Mouse (Mus musculus) thymus, adult 2 months (tissue): ENCODE measurements at regions not wholly inside any gene's neighbourhood (a gene's known extent, or its start where the extent isn't known, plus 50 kb on each side); places are given as distances from the start of the nearest gene placed in this dataset.
A peak's percentile ranks its signal among the peaks of the same experiment; 100 is the strongest.

Experiments
- DNase-seq: peaks from one replicate; pipeline ENCODE4 v3.0.0; 2021
- H3K27ac ChIP-seq: fragments of 200-500 bp; 2 replicates; pipeline ENCODE4 v1.5.1; 2012; ENCODE audit warnings: low read length, control low read depth; ENCODE audit not compliant: control insufficient read depth, insufficient read depth
- H3K27me3 ChIP-seq: fragments of 200-500 bp; 2 replicates; pipeline ENCODE4 v1.6.1; 2012; ENCODE audit warnings: mild to moderate bottlenecking, low read length, moderate library complexity, mixed read lengths; ENCODE audit not compliant: control insufficient read depth, insufficient read depth
- H3K36me3 ChIP-seq: fragments of 200-500 bp; 2 replicates; pipeline ENCODE4 v1.6.1; 2012; ENCODE audit warnings: mild to moderate bottlenecking, low read length, moderate library complexity; ENCODE audit not compliant: control insufficient read depth, insufficient read depth
- H3K4me1 ChIP-seq: fragments of 200-500 bp; replicated peaks from 2 replicates; pipeline ENCODE4 v1.6.1; 2012; ENCODE audit warnings: low read length; ENCODE audit not compliant: control insufficient read depth, insufficient read depth
- H3K4me3 ChIP-seq: fragments of 200-500 bp; 2 replicates; pipeline ENCODE4 v1.5.1; 2012; ENCODE audit warnings: mild to moderate bottlenecking, low read length, control low read depth, moderate library complexity; ENCODE audit not compliant: control insufficient read depth, insufficient read depth
- CTCF ChIP-seq: fragments of 200-500 bp; IDR thresholded peaks from 2 replicates; pipeline ENCODE4 v1.5.1; 2012; ENCODE audit warnings: mild to moderate bottlenecking, control low read depth, low read length, moderate library complexity, borderline replicate concordance; ENCODE audit not compliant: control insufficient read depth, poor library complexity, insufficient read depth; ENCODE audit errors: extremely low read depth
- POLR2A ChIP-seq: fragments of 200-500 bp; IDR thresholded peaks from 2 replicates; pipeline ENCODE4 v1.6.1; 2012; ENCODE audit warnings: mild to moderate bottlenecking, low read length, control low read depth, moderate library complexity; ENCODE audit not compliant: control insufficient read depth, poor library complexity, insufficient read depth; ENCODE audit errors: extremely low read depth
- WGBS: fragments of 180-500 bp; shearing (Covaris S2); methylation state at CpG from one replicate; pipeline ENCODE4 v1.1.7; 2018; 5-methylcytosine and 5-hydroxymethylcytosine counted together

DNA sequence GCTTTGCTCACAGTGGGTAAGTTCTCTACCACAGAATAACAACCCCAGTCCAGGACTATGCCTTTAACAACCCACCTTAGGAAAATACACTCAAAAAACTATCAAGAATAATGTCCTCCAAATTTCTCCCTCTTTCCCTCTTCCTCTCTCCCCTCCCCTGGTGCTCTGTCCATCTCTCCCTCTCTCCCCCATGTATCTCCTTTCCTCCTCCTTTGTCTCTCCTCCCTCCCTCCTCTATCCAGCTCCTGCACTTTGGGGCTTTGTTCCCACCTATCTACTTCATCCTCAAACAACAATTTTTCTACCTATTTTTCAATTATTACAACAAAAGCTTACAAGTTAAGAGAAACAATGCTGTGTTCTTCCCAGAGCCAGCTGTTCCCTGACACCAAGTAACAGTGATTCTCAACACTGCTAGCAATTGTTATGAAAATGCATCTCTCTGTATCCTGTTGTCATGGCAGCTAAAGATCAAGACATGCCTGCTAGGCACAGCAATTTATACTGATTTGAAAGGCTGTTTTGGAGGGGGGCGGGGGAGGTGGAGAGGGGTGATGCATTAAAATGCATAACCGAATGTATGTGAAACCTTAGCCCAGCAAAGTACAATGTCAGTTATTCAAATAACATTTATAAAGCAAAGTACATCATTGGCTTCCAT, 76.8 kb downstream of the Gm19935 start:
- WGBS = 86% methylated on average over 2 of the region's 2 CpGs
- DNase-seq = no peak
- TF ChIP-seq CTCF (no peak), POLR2A (no peak)
- Histone ChIP-seq H3K27ac (no peak overlapping the region), H3K27me3 (no peaks in the 10 kb centered on the region), H3K4me1 (no peaks in the 10 kb centered on the region), H3K4me3 (no peak overlapping the region), H3K36me3 (no peaks in the 10 kb centered on the region)

DNA sequence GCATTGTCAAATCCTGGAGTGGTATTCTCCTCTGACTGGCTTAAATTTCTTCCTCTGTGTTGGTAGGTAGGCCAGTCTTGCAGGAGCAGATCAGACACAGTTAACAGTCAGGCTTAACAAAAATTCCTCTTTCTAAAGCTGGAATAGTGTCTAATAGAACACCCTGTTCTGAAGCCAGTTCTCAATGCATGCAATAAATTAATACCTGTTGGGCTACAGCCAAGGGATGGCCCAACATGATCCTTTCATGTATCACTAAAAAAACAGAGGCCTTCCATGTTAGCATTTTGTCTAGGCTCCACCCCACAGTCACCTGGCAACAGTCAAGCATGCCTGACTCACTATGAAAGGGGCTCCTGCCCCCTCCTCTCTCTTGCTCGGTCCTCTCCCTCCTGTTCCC, 89.2 kb downstream of the Gm19935 start:
- H3K4me3 ChIP-seq = no peak overlapping the region
- H3K4me1 ChIP-seq = no peaks in the 10 kb centered on the region
- no peaks in the 10 kb centered on the region for H3K36me3 ChIP-seq
- WGBS = 61% methylated on average over 1 of the region's 1 CpGs
- H3K27ac ChIP-seq = no peak overlapping the region
- TF ChIP-seq CTCF (no peak), POLR2A (no peak)
- no peak for DNase-seq
- H3K27me3 ChIP-seq = no peaks in the 10 kb centered on the region

DNA sequence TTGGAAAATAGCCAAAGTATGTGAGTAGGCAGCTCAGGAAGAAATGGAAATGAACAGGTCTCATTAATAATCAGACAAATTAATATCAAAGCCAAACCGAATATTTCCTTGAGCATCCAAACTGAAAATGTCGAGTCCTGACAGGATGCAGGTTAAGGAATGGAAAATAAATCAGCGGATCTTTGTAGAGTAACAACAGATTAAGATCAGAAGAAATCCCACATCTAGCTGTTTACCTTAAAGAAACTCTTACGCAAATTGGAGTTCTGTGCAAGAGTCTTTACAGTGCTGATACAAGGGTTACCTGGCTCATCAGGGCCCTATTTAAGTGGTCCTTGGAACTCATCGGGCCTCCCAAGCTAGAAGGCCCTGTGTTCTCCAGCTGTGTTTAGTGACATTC, 92.0 kb downstream of the Gm19935 start:
- WGBS = 92% methylated on average over 5 of the region's 5 CpGs
- H3K27me3 ChIP-seq = no peaks in the 10 kb centered on the region
- H3K27ac ChIP-seq = no peak overlapping the region
- H3K4me3 ChIP-seq = no peak overlapping the region
- TF ChIP-seq CTCF (no peak), POLR2A (no peak)
- DNase-seq = no peak
- no peaks in the 10 kb centered on the region for H3K4me1 ChIP-seq
- H3K36me3 ChIP-seq = no peaks in the 10 kb centered on the region

DNA sequence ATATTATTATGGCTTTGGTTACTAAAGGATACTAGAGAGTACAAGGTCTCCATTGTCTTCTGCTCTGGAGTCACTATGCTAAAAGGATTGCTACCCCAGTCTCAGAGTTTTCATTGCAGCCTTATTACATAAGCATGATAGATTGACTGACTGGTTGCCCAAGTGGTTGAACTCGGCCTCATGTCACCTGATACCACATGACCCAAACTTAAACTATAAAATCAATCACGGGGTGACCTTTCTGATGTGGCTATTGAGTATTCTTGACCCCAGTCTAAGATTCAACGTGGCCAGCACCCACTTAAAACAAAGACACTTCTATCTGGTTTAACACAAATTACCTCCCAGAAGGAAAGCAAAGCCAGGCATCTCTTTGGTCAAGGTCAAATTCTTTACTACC, 100.8 kb downstream of the Gm19935 start:
- H3K36me3 ChIP-seq = no peaks in the 10 kb centered on the region
- H3K27ac ChIP-seq = no peak overlapping the region
- H3K4me1 ChIP-seq = no peaks in the 10 kb centered on the region
- no peak overlapping the region for H3K4me3 ChIP-seq
- no peaks in the 10 kb centered on the region for H3K27me3 ChIP-seq
- TF ChIP-seq POLR2A (no peak), CTCF (no peak)
- no peak for DNase-seq
- 70% methylated on average over 3 of the region's 3 CpGs for WGBS

DNA sequence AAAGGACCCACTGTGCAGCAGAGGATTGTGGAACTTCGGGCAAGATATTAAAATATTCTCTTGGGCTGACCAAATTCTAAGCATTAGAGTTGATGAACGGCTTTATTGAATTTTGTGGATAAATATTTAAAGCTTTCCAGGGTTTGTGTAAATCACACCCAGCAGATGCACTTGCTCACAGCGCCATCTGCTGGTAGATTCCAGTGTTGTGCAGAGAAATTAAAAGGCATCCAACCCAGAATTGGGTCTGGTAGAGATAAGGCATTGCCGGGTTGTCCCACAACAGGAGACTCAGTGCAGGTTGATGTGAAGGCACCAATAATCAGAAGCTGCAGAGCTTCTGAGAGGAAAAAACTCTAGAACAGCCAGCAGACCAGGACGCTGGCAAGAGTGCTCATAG, 108.7 kb downstream of the Gm19935 start:
- 24% methylated on average over 5 of the region's 5 CpGs for WGBS
- TF ChIP-seq CTCF (no peak), POLR2A (no peak)
- H3K36me3 ChIP-seq = no peaks in the 10 kb centered on the region
- no peak overlapping the region for H3K27ac ChIP-seq
- H3K4me1 ChIP-seq = no peaks in the 10 kb centered on the region
- no peaks in the 10 kb centered on the region for H3K27me3 ChIP-seq
- H3K4me3 ChIP-seq = no peak overlapping the region
- DNase-seq = peak; percentile 9

DNA sequence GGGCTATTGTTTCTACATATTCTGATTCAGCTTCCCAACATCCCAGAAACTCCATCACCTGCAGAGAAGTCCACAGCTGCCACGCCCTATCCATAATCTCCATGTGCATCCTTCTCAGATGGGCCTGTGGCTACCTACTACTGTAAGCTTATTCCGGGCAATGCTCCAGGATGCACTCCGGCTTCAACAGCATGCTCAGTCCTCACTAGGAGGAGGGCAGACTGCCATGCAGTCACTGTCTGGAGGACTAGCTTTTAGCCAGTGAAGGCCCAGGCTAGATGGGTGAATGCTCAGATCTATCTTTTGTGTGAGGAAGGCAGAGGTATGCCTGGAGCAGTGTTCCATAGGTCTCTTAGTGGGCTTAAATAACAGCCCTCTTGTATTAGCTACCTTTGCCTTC, 124.7 kb downstream of the Gm19935 start:
- H3K36me3 ChIP-seq = no peaks in the 10 kb centered on the region
- no peaks in the 10 kb centered on the region for H3K27me3 ChIP-seq
- H3K27ac ChIP-seq = no peak overlapping the region
- H3K4me3 ChIP-seq = no peak overlapping the region
- WGBS = 95% methylated on average over 3 of the region's 3 CpGs
- no peak for DNase-seq
- no peaks in the 10 kb centered on the region for H3K4me1 ChIP-seq
- no peak for TF ChIP-seq POLR2A
- TF ChIP-seq CTCF = no peak

DNA sequence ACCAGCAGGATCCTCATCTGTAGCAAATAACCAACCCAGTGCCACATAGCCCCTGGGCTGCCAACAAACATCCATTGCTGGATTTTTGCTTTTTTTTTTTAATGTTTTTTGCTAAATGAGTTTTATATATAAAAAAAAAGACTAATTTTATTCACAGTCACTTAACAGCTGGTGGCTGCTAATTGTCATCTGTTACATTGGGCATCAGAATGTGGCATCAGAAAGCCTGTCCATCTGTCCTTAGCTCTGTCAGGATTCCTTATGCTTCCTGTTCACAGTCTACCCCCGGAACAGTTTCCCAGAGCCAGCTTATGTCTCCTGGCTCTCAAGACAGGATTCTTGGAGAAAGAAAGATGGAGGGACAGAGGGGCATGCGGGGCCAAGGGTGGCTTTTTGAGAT, 132.1 kb downstream of the Gm19935 start:
- no peak overlapping the region for H3K4me3 ChIP-seq
- H3K4me1 ChIP-seq = no peaks in the 10 kb centered on the region
- TF ChIP-seq CTCF = no peak
- no peak for TF ChIP-seq POLR2A
- no peak overlapping the region for H3K27ac ChIP-seq
- no peaks in the 10 kb centered on the region for H3K27me3 ChIP-seq
- H3K36me3 ChIP-seq = no peaks in the 10 kb centered on the region
- WGBS = 82% methylated on average over 2 of the region's 2 CpGs
- no peak for DNase-seq
